Mouse (Mus musculus) lung, adult 2 months (tissue): ENCODE results near the gene Zfp809. TPM values are rescaled to one million over a fixed set of nuclear protein-coding genes. Genes with fewer than 3 reads are reported as not detected.

Experiments used
- DNase-seq: peaks from one replicate; pipeline ENCODE4 v3.0.0; 2022
- H3K4me1 ChIP-seq: fragments of 200-500 bp; 2 replicates; pipeline ENCODE4 v1.6.1; 2011; ENCODE audit warnings: low read length; ENCODE audit not compliant: control insufficient read depth, insufficient read depth
- H3K4me3 ChIP-seq: fragments of 200-500 bp; replicated peaks from 2 replicates; pipeline ENCODE3; 2011; ENCODE audit warnings: low read depth, mild to moderate bottlenecking, control low read depth, low read length; ENCODE audit errors: extremely low read depth
- CTCF ChIP-seq: fragments of 200-500 bp; IDR thresholded peaks from 2 replicates; pipeline ENCODE4 v1.5.1; 2011; ENCODE audit warnings: mild to moderate bottlenecking, low read length, control low read depth; ENCODE audit not compliant: insufficient read depth
- POLR2A ChIP-seq: fragments of 200-500 bp; IDR thresholded peaks from 2 replicates; pipeline ENCODE4 v1.6.1; 2011; ENCODE audit warnings: low read depth, mild to moderate bottlenecking, control low read depth, low read length, borderline replicate concordance; ENCODE audit errors: extremely low read depth
- WGBS: fragments of 180-500 bp; shearing (Covaris S2); methylation state at CpG from one replicate; pipeline ENCODE4 v1.1.7; 2018; 5-methylcytosine and 5-hydroxymethylcytosine counted together
- polyA plus RNA-seq: library from polyadenylated mRNA; depleted of rRNA; stranded (reverse); fragments of >200 nt; gene quantifications from 2 replicates; pipeline ENCODE4 v1.2.3, GENCODE M21; 2012; rRNA removed

Zfp809 gene
- polyA plus RNA-seq, 1 experiment, result 18.2 TPM

- DNase-seq, result no peak
- no peak for TF ChIP-seq CTCF
- no peak for TF ChIP-seq POLR2A
- WGBS, result 59% methylated on average over 1 of the region's 1 CpGs
- H3K4me3 ChIP-seq, result no peak overlapping the region
- no peaks in the 10 kb centered on the region for H3K4me1 ChIP-seq
Measured at GRCm38 (mm10) chr9:22261594-22261993, 36.1 kb downstream of the Zfp809 start.

- DNase-seq, result no peak
Measured at GRCm38 (mm10) chr9:22262611-22263010, 37.1 kb downstream of the Zfp809 start.

GRCm38 (mm10) chr9:22268886-22269285 lies 43.4 kb downstream of the Zfp809 start:
- Histone ChIP-seq H3K4me3 (no peak overlapping the region), H3K4me1 (no peaks in the 10 kb centered on the region)
- TF ChIP-seq CTCF (no peak), POLR2A (no peak)
- 90% methylated on average over 1 of the region's 1 CpGs for WGBS
- DNase-seq, result no peak

More at GRCm38 (mm10) chr9:22262611-22263010, 37.1 kb downstream of the Zfp809 start:
- TF ChIP-seq POLR2A (no peak), CTCF (no peak)
- no peaks in the 10 kb centered on the region for H3K4me1 ChIP-seq
- H3K4me3 ChIP-seq, result no peak overlapping the region
- 90% methylated on average over 10 of the region's 10 CpGs for WGBS

- no peak overlapping the region for H3K4me3 ChIP-seq
- no peak for TF ChIP-seq CTCF
- no peak for DNase-seq
- WGBS, result 99% methylated on average over 4 of the region's 4 CpGs
- H3K4me1 ChIP-seq, result no peaks in the 10 kb centered on the region
Measured at GRCm38 (mm10) chr9:22278733-22279132, 53.2 kb downstream of the Zfp809 start.

Other genes starting within 250 kb of the Zfp809 start
- 24.8 and 30.6 TPM in 2 replicates for gene Rgl3, start 236.3 kb upstream of the Zfp809 start, polyA plus RNA-seq
- 2.9 and 3.6 TPM in 2 replicates for gene Ccdc151, start 223.1 kb upstream of the Zfp809 start, polyA plus RNA-seq
- gene Prkcsh, start 222.9 kb upstream of the Zfp809 start, polyA plus RNA-seq, result 52.9 and 58.0 TPM in 2 replicates
- 0.05 and 0.06 TPM in 2 replicates for gene Elavl3, start 173.7 kb upstream of the Zfp809 start, polyA plus RNA-seq
- gene Gm49318, start 154.5 kb upstream of the Zfp809 start, polyA plus RNA-seq, result not detected in 2 replicates
- 20.3 and 23.1 TPM in 2 replicates for gene Zfp653, start 154.3 kb upstream of the Zfp809 start, polyA plus RNA-seq
- gene Ecsit, start 140.3 kb upstream of the Zfp809 start, polyA plus RNA-seq, result 29.1 and 36.4 TPM in 2 replicates
- gene Cnn1, start 126.5 kb upstream of the Zfp809 start, polyA plus RNA-seq, result 79.3 and 94.3 TPM in 2 replicates
- 176 and 180 TPM in 2 replicates for gene Elof1, start 108.5 kb upstream of the Zfp809 start, polyA plus RNA-seq
- 47.7 and 54.5 TPM in 2 replicates for gene Acp5, start 90.0 kb upstream of the Zfp809 start, polyA plus RNA-seq
- 67.8 and 68.8 TPM in 2 replicates for gene Pigyl, start 68.9 kb upstream of the Zfp809 start, polyA plus RNA-seq
- gene Zfp872, start 37.6 kb upstream of the Zfp809 start, polyA plus RNA-seq, result 0.10 and 0.12 TPM in 2 replicates
- 0.09 and 0.18 TPM in 2 replicates for gene Zfp599, start 34.2 kb downstream of the Zfp809 start, polyA plus RNA-seq
- gene Zfp810, start 81.9 kb downstream of the Zfp809 start, polyA plus RNA-seq, result 7.1 and 9.8 TPM in 2 replicates
- gene Anln, start 163.5 kb downstream of the Zfp809 start, polyA plus RNA-seq, result 1.4 and 1.8 TPM in 2 replicates
- 0.75 and 1.2 TPM in 2 replicates for gene 9530077C05Rik, start 185.8 kb downstream of the Zfp809 start, polyA plus RNA-seq
- not detected in 2 replicates for gene Gm17545, start 228.6 kb downstream of the Zfp809 start, polyA plus RNA-seq
- 56.2 and 113 TPM in 2 replicates for gene Rp9, start 244.0 kb downstream of the Zfp809 start, polyA plus RNA-seq